Mouse (Mus musculus) heart, embryonic 15.5 days (tissue): ENCODE results near the gene Rex1bd. TPM values are rescaled to one million over a fixed set of nuclear protein-coding genes. Genes with fewer than 3 reads are reported as not detected.

Source experiments
- ATAC-seq: fragments of 200-750 bp; cut with Nextera tagmentation; replicated peaks from 2 replicates; pipeline ENCODE4 v1.8.0; 2017; ENCODE audit warnings: low read depth, moderate TSS enrichment; ENCODE audit not compliant: insufficient number of reproducible peaks, insufficient read depth, low FRiP score
- H3K27ac ChIP-seq: fragments of 300-500 bp; sonication (generic); 2 replicates; pipeline ENCODE4 v1.5.1; 2015; ENCODE audit warnings: mild to moderate bottlenecking, inconsistent platforms
- H3K27me3 ChIP-seq: fragments of 300-500 bp; sonication (generic); 2 replicates; pipeline ENCODE4 v1.6.1; 2015; ENCODE audit warnings: inconsistent platforms
- H3K36me3 ChIP-seq: fragments of 300-500 bp; sonication (generic); 2 replicates; pipeline ENCODE4 v1.6.1; 2015; ENCODE audit warnings: mild to moderate bottlenecking, inconsistent platforms
- H3K4me1 ChIP-seq: fragments of 300-500 bp; sonication (generic); replicated peaks from 2 replicates; pipeline ENCODE4 v1.6.1; 2015; ENCODE audit warnings: inconsistent platforms
- H3K4me2 ChIP-seq: fragments of 300-500 bp; sonication (generic); 2 replicates; pipeline ENCODE4 v1.6.1; 2015; ENCODE audit warnings: inconsistent platforms, mild to moderate bottlenecking, moderate library complexity
- H3K4me3 ChIP-seq: fragments of 300-500 bp; sonication (generic); 2 replicates; pipeline ENCODE4 v1.5.1; 2015; ENCODE audit warnings: mild to moderate bottlenecking, inconsistent platforms
- H3K9ac ChIP-seq: fragments of 300-500 bp; sonication (generic); 2 replicates; pipeline ENCODE4 v1.6.1; 2015; ENCODE audit warnings: mild to moderate bottlenecking, inconsistent platforms
- H3K9me3 ChIP-seq: fragments of 300-500 bp; sonication (generic); replicated peaks from 2 replicates; pipeline ENCODE4 v1.6.1; 2016; ENCODE audit warnings: inconsistent platforms
- WGBS: fragments of 180-500 bp; shearing (Covaris S2); methylation state at CpG from one replicate; pipeline ENCODE4 v1.1.7; 2015; ENCODE audit warnings: mixed read lengths; 5-methylcytosine and 5-hydroxymethylcytosine counted together
- polyA plus RNA-seq: library from polyadenylated mRNA; unstranded; fragments of >200 nt; fragmentation: Nextera tagmentation; extraction: Ambion mirVana; gene quantifications from 2 replicates; pipeline ENCODE4 v1.2.1, GENCODE M21; 2015

Gene Rex1bd
- polyA plus RNA-seq, 1 experiment from 2014 or later, result 117 TPM

GRCm38 (mm10) chr8:70488931-70489470 lies 17.6 kb downstream of the Rex1bd start:
- peak overlapping the region; percentile 25; the same call in 1 of the 2 replicates for H3K9ac ChIP-seq
- no peak overlapping the region; the same call in 1 of the 2 replicates for H3K27ac ChIP-seq
- peaks cover 50% of the 10 kb centered on the region for H3K4me1 ChIP-seq
- H3K4me3 ChIP-seq, result peak overlapping the region; percentile 40
- ATAC-seq, result no peak
- peaks cover 98% of the 10 kb centered on the region for H3K27me3 ChIP-seq
- H3K36me3 ChIP-seq, result no peaks in the 10 kb centered on the region
- no peaks in the 10 kb centered on the region for H3K9me3 ChIP-seq
- H3K4me2 ChIP-seq, result peak overlapping the region; percentile 62
- 1% methylated on average over 14 of the region's 14 CpGs for WGBS

DNA sequence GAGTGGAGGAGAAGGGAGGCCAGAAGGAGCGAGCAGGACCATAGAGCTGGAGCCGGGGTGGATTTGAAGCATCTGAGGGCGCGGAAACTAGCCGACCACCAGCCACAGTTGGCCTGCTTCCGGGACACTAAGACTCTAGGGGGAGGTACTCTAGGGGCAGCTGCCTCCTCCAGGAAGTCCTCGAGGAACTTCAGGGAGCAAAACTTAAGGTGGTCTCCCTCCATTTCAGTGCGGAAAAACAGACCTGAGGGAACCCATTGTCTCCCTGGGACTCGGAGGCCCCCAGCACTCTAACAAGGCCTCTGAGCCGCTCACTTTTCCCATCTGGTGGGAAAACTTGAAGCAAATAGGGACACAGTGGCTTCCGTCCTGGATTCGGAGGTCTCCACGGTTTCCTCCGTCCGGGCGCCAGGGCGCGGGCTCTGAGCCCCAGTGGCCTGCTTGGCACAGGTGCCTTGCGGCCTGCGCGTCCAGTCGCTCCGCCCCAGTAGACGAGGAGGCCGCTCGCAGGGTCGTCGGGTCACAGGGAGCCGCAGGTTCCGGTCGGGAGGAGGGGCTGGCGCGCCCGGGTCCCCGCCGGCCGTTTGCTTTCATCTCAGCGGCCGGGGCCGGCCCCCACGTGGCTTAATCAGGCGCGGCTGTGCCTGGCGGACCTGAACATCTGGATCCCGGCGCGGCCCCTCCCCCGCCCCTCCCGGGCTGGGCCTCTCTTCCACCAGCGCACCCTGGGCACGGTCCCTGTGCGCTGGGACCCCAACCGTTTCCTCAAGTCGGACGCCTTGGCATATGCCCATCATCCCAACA lies 18.4 kb downstream of the Rex1bd start:
- WGBS, result 3% methylated on average over 55 of the region's 55 CpGs
- peak overlapping the region; percentile 62 for H3K4me2 ChIP-seq
- peak overlapping the region; percentile 40 for H3K4me3 ChIP-seq
- H3K36me3 ChIP-seq, result no peaks in the 10 kb centered on the region
- peaks cover 42% of the 10 kb centered on the region for H3K4me1 ChIP-seq
- no peaks in the 10 kb centered on the region for H3K9me3 ChIP-seq
- no peak for ATAC-seq
- no peak overlapping the region for H3K27ac ChIP-seq
- H3K9ac ChIP-seq, result peak overlapping the region; percentile 21; the same call in 1 of the 2 replicates
- H3K27me3 ChIP-seq, result peaks cover 98% of the 10 kb centered on the region

GRCm38 (mm10) chr8:70486941-70487520 lies 19.5 kb downstream of the Rex1bd start, which contains the start of gene Tmem59l:
TSS of gene Tmem59l (minus strand) at chr8:70487358.
- Histone ChIP-seq H3K27ac (no peak within 1 kb of the TSS), H3K27me3 (peaks cover 96% of the 10 kb centered on the region), H3K4me1 (peaks cover 30% of the 10 kb centered on the region), H3K4me2 (peak within 1 kb of the TSS; percentile 62), H3K9ac (peak within 1 kb of the TSS; percentile 21; the same call in 1 of the 2 replicates), H3K9me3 (no peaks in the 10 kb centered on the region), H3K36me3 (no peaks in the 10 kb centered on the region), H3K4me3 (peak within 1 kb of the TSS; percentile 40)
- ATAC-seq, result no peak
- 7% methylated on average over 33 of the region's 33 CpGs for WGBS

DNA sequence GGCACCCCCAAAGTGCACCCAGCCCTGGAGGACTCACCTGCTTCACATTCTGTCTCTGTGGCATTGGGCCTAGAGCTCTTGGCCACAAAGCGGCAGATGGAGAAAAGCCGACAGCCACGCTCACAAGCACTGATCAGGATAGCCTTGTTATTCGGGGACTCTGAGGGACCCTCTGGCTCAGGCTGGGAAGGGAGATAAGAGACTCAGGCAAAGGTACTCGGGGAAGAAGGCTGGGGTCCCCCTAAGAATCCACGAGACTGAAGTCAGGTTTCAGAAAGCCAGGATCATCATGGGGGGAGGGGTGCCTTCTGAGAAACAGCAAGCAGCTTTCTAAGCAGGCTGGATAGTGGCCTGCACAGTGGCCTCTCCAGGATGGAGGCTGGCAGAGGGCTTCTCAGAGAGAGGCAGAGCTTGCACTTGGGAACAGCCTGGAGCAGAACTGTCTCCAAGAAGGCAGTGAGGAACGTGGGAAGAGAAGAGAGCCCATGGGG lies 20.3 kb downstream of the Rex1bd start:
- no peak overlapping the region for H3K9ac ChIP-seq
- no peaks in the 10 kb centered on the region for H3K9me3 ChIP-seq
- no peak overlapping the region for H3K27ac ChIP-seq
- peaks cover 94% of the 10 kb centered on the region for H3K27me3 ChIP-seq
- 45% methylated on average over 7 of the region's 7 CpGs for WGBS
- peaks cover 27% of the 10 kb centered on the region for H3K4me1 ChIP-seq
- no peak overlapping the region for H3K4me3 ChIP-seq
- ATAC-seq, result no peak
- no peak overlapping the region for H3K4me2 ChIP-seq
- no peaks in the 10 kb centered on the region for H3K36me3 ChIP-seq

- peaks cover 8% of the 10 kb centered on the region for H3K4me1 ChIP-seq
- no peak overlapping the region for H3K27ac ChIP-seq
- 46% methylated on average over 2 of the region's 2 CpGs for WGBS
- H3K27me3 ChIP-seq, result peaks cover 78% of the 10 kb centered on the region
- no peak overlapping the region for H3K4me2 ChIP-seq
- ATAC-seq, result no peak
- H3K9ac ChIP-seq, result no peak overlapping the region
- H3K9me3 ChIP-seq, result no peaks in the 10 kb centered on the region
- no peak overlapping the region for H3K4me3 ChIP-seq
- H3K36me3 ChIP-seq, result no peaks in the 10 kb centered on the region
Observed at GRCm38 (mm10) chr8:70482943-70483342, 23.6 kb downstream of the Rex1bd start.

DNA sequence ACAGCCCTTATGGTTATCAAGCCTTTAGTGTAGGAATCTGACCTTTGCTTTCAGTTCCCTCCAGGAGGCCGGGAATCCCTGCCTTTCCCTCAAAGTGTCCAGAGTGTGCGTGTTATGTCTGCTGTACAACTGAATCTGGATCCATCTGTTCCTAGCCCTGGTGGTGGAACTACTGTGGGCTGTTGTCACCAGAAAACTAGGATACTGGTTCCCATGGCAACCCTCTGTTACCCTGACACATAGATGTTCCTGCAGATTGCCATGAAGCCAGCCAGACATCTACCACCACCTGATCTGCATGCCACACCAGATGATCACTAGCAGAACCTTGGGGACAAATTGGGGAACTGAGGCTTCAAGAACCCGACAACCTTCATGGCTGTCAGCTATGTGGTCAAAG lies 24.6 kb downstream of the Rex1bd start:
- Histone ChIP-seq H3K9me3 (no peaks in the 10 kb centered on the region), H3K9ac (no peak overlapping the region), H3K27ac (no peak overlapping the region), H3K36me3 (no peaks in the 10 kb centered on the region), H3K4me3 (no peak overlapping the region), H3K4me2 (no peak overlapping the region), H3K4me1 (peaks cover 11% of the 10 kb centered on the region), H3K27me3 (peaks cover 73% of the 10 kb centered on the region)
- ATAC-seq, result no peak
- WGBS, result 63% methylated on average over 3 of the region's 3 CpGs

- 0 out of 2 replicates have a peak overlapping the region, but pooled peaks have one; percentile 60 for H3K27ac ChIP-seq
- peak overlapping the region; percentile 88 for H3K4me3 ChIP-seq
- WGBS, result 5% methylated on average over 21 of the region's 21 CpGs
- H3K9me3 ChIP-seq, result no peaks in the 10 kb centered on the region
- no peaks in the 10 kb centered on the region for H3K36me3 ChIP-seq
- H3K9ac ChIP-seq, result no peak overlapping the region
- peak; percentile 5; the same call in 1 of the 2 replicates for ATAC-seq
- peaks cover 29% of the 10 kb centered on the region for H3K27me3 ChIP-seq
- peak overlapping the region; percentile 89 for H3K4me2 ChIP-seq
- peaks cover 22% of the 10 kb centered on the region for H3K4me1 ChIP-seq
Observed at GRCm38 (mm10) chr8:70477269-70477982, 29.1 kb downstream of the Rex1bd start.

GRCm38 (mm10) chr8:70476333-70477268 lies 30.0 kb downstream of the Rex1bd start, which contains the start of gene Klhl26:
TSS of gene Klhl26 (minus strand) at chr8:70476968.
- WGBS, result under 1% methylated on average over 53 of the region's 53 CpGs

DNA sequence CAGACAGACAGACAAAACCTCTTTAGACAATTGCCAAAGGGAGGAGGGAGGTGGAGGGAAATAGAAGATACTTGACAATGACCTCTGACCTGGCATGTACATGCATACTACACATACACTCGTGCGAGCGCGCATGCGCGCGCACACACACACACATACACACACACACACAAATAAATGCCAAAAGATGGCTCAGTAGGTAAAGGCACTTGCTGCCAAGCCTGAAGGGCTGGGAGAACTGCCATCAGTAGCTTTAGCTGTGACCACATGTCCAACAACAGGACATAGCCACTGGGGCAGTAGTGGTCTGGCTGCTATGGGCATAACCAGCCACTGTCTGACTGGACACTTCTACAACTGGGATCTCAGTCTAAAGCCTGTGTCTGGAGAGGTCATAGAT lies 34.7 kb downstream of the Rex1bd start:
- Histone ChIP-seq H3K27me3 (no peaks in the 10 kb centered on the region), H3K4me3 (no peak overlapping the region), H3K36me3 (no peaks in the 10 kb centered on the region), H3K9me3 (no peaks in the 10 kb centered on the region), H3K4me1 (peaks cover 46% of the 10 kb centered on the region), H3K27ac (no peak overlapping the region), H3K4me2 (no peak overlapping the region), H3K9ac (no peak overlapping the region)
- 95% methylated on average over 7 of the region's 7 CpGs for WGBS
- no peak for ATAC-seq

More at GRCm38 (mm10) chr8:70476333-70477268, 30.0 kb downstream of the Rex1bd start, which contains the start of gene Klhl26:
- Histone ChIP-seq H3K27ac (peak within 1 kb of the TSS; percentile 60), H3K9me3 (no peaks in the 10 kb centered on the region), H3K4me1 (peaks cover 22% of the 10 kb centered on the region), H3K36me3 (no peaks in the 10 kb centered on the region), H3K4me2 (peak within 1 kb of the TSS; percentile 89), H3K4me3 (peak within 1 kb of the TSS; percentile 88), H3K27me3 (peaks cover 21% of the 10 kb centered on the region), H3K9ac (peak within 1 kb of the TSS; percentile 95)
- ATAC-seq, result peak; percentile 89

DNA sequence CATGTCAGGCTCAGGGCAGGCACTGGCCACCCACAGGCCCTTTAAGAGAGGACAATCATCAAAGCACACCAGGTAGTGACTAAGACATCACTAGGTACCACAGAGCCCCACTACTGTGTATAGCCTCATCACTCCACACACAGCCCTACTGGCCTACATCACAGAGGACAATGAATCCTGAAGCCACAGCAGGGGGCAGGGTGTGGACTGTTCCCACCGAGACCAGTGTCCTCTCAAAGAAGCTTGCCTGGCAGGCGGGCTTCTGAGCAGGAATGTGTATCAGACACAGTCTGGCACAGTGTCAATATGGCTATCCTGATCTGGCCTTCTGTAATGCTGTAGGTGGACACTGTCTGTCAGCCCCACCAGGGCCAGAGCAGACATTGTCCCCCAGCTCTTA lies 36.6 kb downstream of the Rex1bd start:
- WGBS, result 41% methylated on average over 2 of the region's 2 CpGs
- H3K36me3 ChIP-seq, result no peaks in the 10 kb centered on the region
- H3K4me2 ChIP-seq, result no peak overlapping the region
- H3K9ac ChIP-seq, result no peak overlapping the region
- ATAC-seq, result no peak
- peaks cover 43% of the 10 kb centered on the region for H3K4me1 ChIP-seq
- no peaks in the 10 kb centered on the region for H3K9me3 ChIP-seq
- no peak overlapping the region for H3K4me3 ChIP-seq
- H3K27ac ChIP-seq, result no peak overlapping the region
- no peaks in the 10 kb centered on the region for H3K27me3 ChIP-seq
